Mouse (Mus musculus) stomach, embryonic 14.5 days (tissue): ENCODE measurements around the gene Plekhg3. TPM values are rescaled to one million over a fixed set of nuclear protein-coding genes. Genes with fewer than 3 reads are reported as not detected.
A peak's percentile ranks its signal among the peaks of the same experiment; 100 is the strongest.

Experiments
- ATAC-seq: fragments of 200-750 bp; cut with Nextera tagmentation; 2 replicates; pipeline ENCODE4 v1.8.0; 2017; ENCODE audit warnings: low read depth, moderate TSS enrichment; ENCODE audit not compliant: insufficient number of reproducible peaks, insufficient read depth, low FRiP score
- H3K27ac ChIP-seq: fragments of 300-500 bp; sonication (generic); 2 replicates; pipeline ENCODE4 v1.5.1; 2014; ENCODE audit warnings: mild to moderate bottlenecking, low read length, moderate library complexity, mixed read lengths
- H3K27me3 ChIP-seq: fragments of 300-500 bp; sonication (generic); 2 replicates; pipeline ENCODE4 v1.6.1; 2014; ENCODE audit warnings: low read length, control low read depth, mixed read lengths; ENCODE audit not compliant: control insufficient read depth, insufficient read depth
- H3K36me3 ChIP-seq: fragments of 300-500 bp; sonication (generic); 2 replicates; pipeline ENCODE4 v1.6.1; 2014; ENCODE audit warnings: mild to moderate bottlenecking, control low read depth, low read length, moderate library complexity, mixed read lengths; ENCODE audit not compliant: control insufficient read depth, insufficient read depth
- H3K4me1 ChIP-seq: fragments of 300-500 bp; sonication (generic); 2 replicates; pipeline ENCODE4 v1.6.1; 2014; ENCODE audit warnings: low read length, control low read depth, mixed read lengths; ENCODE audit not compliant: control insufficient read depth, insufficient read depth
- H3K4me2 ChIP-seq: fragments of 300-500 bp; sonication (generic); replicated peaks from 2 replicates; pipeline ENCODE4 v1.6.1; 2014; ENCODE audit warnings: low read depth, low read length, control low read depth
- H3K4me3 ChIP-seq: fragments of 300-500 bp; sonication (generic); 2 replicates; pipeline ENCODE4 v1.5.1; 2014; ENCODE audit warnings: low read depth, low read length, control low read depth
- H3K9ac ChIP-seq: fragments of 300-500 bp; sonication (generic); replicated peaks from 2 replicates; pipeline ENCODE4 v1.6.1; 2014; ENCODE audit warnings: low read depth, mild to moderate bottlenecking, control low read depth, low read length, moderate library complexity, mixed read lengths
- H3K9me3 ChIP-seq: fragments of 300-500 bp; sonication (generic); 2 replicates; pipeline ENCODE4 v1.6.1; 2016; ENCODE audit warnings: low read depth, low read length, control low read depth; ENCODE audit not compliant: control insufficient read depth
- WGBS: fragments of 180-500 bp; shearing (Covaris S2); extraction: QIAGEN DNeasy Blood & Tissue Kit; methylation state at CpG from one replicate; pipeline ENCODE4 v1.1.7; 2014; 5-methylcytosine and 5-hydroxymethylcytosine counted together
- polyA plus RNA-seq: library from polyadenylated mRNA; unstranded; fragments of >200 nt; fragmentation: Nextera tagmentation; extraction: Ambion mirVana; gene quantifications from 2 replicates; pipeline ENCODE4 v1.2.1, GENCODE M21; 2014

Gene Plekhg3
- polyA plus RNA-seq, 1 experiment from 2014 or later: 13.8 TPM

- 29% methylated on average over 8 of the region's 8 CpGs for WGBS
- ATAC-seq: peak; percentile 34; the same call in 1 of the 2 replicates
- Histone ChIP-seq H3K27me3 (no peaks in the 10 kb centered on the region), H3K9ac (no peak overlapping the region), H3K4me3 (no peak overlapping the region), H3K27ac (peak overlapping the region; percentile 13; the same call in 1 of the 2 replicates), H3K36me3 (no peaks in the 10 kb centered on the region), H3K9me3 (no peaks in the 10 kb centered on the region), H3K4me1 (peaks cover 34% of the 10 kb centered on the region), H3K4me2 (no peak overlapping the region)
These were observed 21.6 kb downstream of the Plekhg3 start for GRCm38 (mm10) chr12:76552321-76552720.

DNA sequence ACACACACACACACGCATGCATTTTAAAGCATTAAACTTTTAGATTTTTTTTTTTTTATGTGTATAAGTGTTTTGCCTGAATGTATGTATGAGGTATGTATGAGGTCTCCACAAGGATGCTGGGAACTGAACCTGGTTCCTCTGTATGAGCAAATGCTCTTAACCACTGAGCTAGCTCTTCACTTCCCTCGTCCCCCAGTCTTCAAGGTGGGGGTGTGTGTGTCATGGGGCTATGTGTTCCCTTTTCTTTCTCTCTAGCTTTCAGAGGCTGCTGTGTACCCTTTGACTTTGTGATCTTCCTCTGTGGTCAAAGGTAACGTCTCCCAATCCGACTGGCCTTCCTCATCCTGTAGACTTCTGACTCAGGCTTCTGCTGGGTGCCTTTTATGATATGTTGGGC, 22.3 kb downstream of the Plekhg3 start:
- no peaks in the 10 kb centered on the region for H3K27me3 ChIP-seq
- no peak overlapping the region for H3K4me2 ChIP-seq
- no peak overlapping the region for H3K4me3 ChIP-seq
- 80% methylated on average over 4 of the region's 4 CpGs for WGBS
- H3K9ac ChIP-seq: no peak overlapping the region
- peaks cover 33% of the 10 kb centered on the region for H3K4me1 ChIP-seq
- no peak overlapping the region for H3K27ac ChIP-seq
- H3K9me3 ChIP-seq: no peaks in the 10 kb centered on the region
- ATAC-seq: no peak
- H3K36me3 ChIP-seq: no peaks in the 10 kb centered on the region

DNA sequence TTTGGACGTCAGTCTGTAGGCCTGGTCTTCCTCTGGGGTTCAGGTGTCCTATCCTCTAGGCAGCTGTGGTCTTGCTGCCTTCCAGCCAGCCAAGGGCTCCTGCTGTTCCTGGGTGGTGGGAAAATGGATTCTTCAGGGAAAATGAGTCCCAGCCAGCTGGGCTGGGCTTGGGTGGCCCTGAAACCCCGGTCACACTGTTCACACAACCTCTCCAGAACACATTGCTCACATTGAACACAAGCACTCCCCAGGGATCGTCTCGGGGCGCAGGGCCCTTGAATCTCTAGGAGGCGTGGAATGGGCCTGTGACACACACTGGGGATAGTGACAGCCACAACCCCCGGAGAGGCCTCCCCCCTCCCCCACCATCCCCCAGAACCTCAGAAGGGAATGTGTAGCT, 23.2 kb downstream of the Plekhg3 start:
- no peak overlapping the region for H3K27ac ChIP-seq
- peaks cover 28% of the 10 kb centered on the region for H3K4me1 ChIP-seq
- H3K36me3 ChIP-seq: no peaks in the 10 kb centered on the region
- H3K4me3 ChIP-seq: no peak overlapping the region
- no peak overlapping the region for H3K9ac ChIP-seq
- no peak for ATAC-seq
- no peaks in the 10 kb centered on the region for H3K27me3 ChIP-seq
- H3K4me2 ChIP-seq: no peak overlapping the region
- no peaks in the 10 kb centered on the region for H3K9me3 ChIP-seq
- 74% methylated on average over 7 of the region's 7 CpGs for WGBS

GRCm38 (mm10) chr12:76554392-76554791, 23.7 kb downstream of the Plekhg3 start:
- WGBS: 68% methylated on average over 3 of the region's 3 CpGs
- Histone ChIP-seq H3K9ac (no peak overlapping the region), H3K4me3 (no peak overlapping the region), H3K27ac (no peak overlapping the region), H3K4me2 (no peak overlapping the region), H3K27me3 (no peaks in the 10 kb centered on the region), H3K4me1 (peaks cover 23% of the 10 kb centered on the region), H3K9me3 (no peaks in the 10 kb centered on the region), H3K36me3 (no peaks in the 10 kb centered on the region)
- no peak for ATAC-seq

DNA sequence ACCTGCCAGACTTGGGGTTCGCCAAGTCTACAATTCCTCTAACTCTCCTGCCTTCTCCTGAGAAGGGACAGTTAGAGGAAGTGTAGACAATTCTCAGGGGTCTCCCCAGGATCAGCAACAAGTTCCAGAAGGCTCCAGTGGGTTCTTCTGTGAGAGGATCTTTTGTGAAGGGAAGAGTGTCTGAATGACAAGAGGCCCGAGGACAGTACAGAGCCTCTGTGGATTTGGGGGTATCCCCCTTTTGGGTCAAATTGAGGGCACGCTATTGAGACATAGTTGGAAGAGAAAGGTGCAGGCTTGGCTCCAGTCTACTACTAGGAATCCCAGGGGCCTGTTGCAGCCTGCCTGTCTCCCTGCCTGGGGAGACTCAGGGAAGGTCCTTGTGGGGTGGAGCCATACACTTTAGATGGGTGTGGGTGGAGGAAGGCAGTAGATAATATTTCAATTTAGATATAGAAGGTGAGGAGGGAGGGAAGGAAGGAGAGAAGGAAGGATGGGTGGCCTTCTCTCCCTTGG, 24.2 kb downstream of the Plekhg3 start:
- no peak overlapping the region for H3K4me2 ChIP-seq
- no peaks in the 10 kb centered on the region for H3K27me3 ChIP-seq
- no peaks in the 10 kb centered on the region for H3K9me3 ChIP-seq
- 76% methylated on average over 3 of the region's 3 CpGs for WGBS
- H3K4me3 ChIP-seq: no peak overlapping the region
- no peaks in the 10 kb centered on the region for H3K36me3 ChIP-seq
- no peak overlapping the region for H3K27ac ChIP-seq
- no peak for ATAC-seq
- H3K4me1 ChIP-seq: peaks cover 20% of the 10 kb centered on the region
- H3K9ac ChIP-seq: no peak overlapping the region

DNA sequence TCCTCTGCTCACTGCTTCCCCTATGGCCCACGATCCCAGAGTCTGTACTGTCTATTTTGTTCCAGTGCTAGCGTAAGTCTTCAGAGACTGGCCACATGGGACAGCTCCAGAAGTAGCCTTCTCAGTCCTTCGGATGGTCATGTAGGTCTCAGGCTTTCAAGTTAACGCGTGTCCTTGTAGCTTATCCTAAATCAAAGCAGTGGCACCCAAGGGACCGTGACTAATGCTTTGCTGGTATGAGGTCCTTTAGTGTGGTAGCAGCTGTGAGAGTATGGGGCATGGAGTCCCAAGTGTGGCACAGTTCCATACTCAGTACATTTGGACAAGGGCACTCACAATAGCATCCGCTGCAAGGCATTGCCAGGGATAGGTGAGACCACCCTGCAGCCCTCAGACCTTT, 25.5 kb downstream of the Plekhg3 start:
- peaks cover 20% of the 10 kb centered on the region for H3K4me1 ChIP-seq
- no peak for ATAC-seq
- 83% methylated on average over 7 of the region's 7 CpGs for WGBS

DNA sequence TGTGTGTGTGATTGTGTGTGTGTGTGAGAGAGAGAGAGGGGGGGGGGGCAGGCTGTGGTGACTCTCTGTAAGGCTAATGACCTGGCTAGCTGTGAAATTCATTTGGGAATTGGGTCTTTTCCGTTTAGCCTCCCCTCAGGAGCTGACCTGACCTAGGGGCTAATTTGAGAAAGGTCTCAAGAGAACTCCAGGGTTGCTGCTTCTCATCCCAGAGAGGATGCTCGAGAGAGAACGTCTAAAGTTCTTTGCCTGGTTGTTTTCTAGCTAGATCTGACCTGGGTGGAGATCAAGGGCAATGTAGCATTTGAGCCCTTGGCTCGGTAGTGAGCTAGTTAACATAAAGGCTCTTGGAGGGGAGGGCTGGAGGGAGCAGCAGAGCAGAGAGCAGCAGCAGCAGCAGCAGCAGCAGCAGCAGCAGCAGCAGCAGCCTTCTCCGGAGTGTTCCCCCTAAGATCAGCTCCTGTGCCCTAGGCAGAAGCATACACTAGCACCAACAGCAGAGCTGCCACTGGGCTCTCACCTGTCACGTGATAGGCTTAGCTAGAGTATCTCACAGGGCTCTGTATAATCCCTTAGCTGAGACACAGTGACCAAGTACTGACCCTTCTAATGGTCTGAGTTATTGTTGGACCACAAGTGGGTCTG, 26.2 kb downstream of the Plekhg3 start:
- 20% methylated on average over 6 of the region's 6 CpGs for WGBS
- no peaks in the 10 kb centered on the region for H3K9me3 ChIP-seq
- peaks cover 4% of the 10 kb centered on the region; the same call in 1 of the 2 replicates for H3K36me3 ChIP-seq
- H3K27ac ChIP-seq: no peak overlapping the region
- H3K4me2 ChIP-seq: no peak overlapping the region
- no peak overlapping the region for H3K4me3 ChIP-seq
- no peak for ATAC-seq
- peaks cover 19% of the 10 kb centered on the region for H3K4me1 ChIP-seq
- H3K9ac ChIP-seq: no peak overlapping the region
- H3K27me3 ChIP-seq: no peaks in the 10 kb centered on the region

More for the DNA sequence above, 25.5 kb downstream of the Plekhg3 start:
- H3K4me3 ChIP-seq: no peak overlapping the region
- H3K36me3 ChIP-seq: peaks cover 4% of the 10 kb centered on the region; the same call in 1 of the 2 replicates
- no peak overlapping the region for H3K27ac ChIP-seq
- H3K27me3 ChIP-seq: no peaks in the 10 kb centered on the region
- H3K9me3 ChIP-seq: no peaks in the 10 kb centered on the region
- H3K9ac ChIP-seq: no peak overlapping the region
- H3K4me2 ChIP-seq: no peak overlapping the region

GRCm38 (mm10) chr12:76558206-76558605, 27.5 kb downstream of the Plekhg3 start:
- peaks cover 4% of the 10 kb centered on the region; the same call in 1 of the 2 replicates for H3K36me3 ChIP-seq
- no peaks in the 10 kb centered on the region for H3K27me3 ChIP-seq
- H3K4me2 ChIP-seq: no peak overlapping the region
- 53% methylated on average over 5 of the region's 5 CpGs for WGBS
- no peak overlapping the region for H3K9ac ChIP-seq
- peak; percentile 64; the same call in 1 of the 2 replicates for ATAC-seq
- no peak overlapping the region for H3K4me3 ChIP-seq
- no peaks in the 10 kb centered on the region for H3K9me3 ChIP-seq
- H3K27ac ChIP-seq: no peak overlapping the region
- H3K4me1 ChIP-seq: peaks cover 14% of the 10 kb centered on the region
